Mouse (Mus musculus): ENCODE data around the gene Gart.

The Gart gene

DNA sequence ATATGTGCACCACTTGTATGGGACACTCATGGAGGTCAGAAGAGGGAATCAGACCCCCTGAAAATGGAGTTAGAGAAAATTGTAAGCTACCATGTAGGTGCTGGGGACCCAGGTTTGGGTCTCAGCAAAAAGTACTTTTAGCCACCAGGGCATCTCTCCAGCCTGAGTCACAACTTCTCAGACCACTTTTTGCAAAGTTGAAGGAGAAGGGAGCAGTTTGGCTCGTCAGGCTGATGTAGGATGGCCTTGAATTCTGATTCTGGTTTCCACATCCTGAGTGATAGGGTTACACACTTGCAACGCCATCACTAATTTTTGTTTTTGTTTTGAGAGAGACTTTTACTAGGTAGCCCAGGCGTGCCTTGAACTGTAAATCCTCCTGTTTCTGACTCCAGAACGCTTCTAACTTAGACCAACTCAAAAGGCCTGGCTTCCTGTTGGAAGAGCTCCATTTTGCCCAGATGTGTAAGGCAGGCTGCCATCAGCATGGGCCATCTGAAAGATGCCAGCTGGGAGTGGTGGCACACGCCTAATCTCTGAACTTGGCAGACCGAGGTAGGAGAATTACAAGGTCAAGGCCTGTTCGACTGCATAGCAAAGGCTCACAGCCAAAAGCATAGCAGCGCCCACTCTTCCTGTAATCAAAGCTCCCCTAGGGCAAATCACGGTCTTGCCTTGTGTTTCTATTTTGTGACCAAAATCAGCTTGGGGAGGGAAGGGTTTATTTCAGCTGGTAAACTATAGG, 37.1 kb downstream of the Gart start:
- DNase-seq (ENCODE audit: low spot score in 2 of 2), result no peak

DNA sequence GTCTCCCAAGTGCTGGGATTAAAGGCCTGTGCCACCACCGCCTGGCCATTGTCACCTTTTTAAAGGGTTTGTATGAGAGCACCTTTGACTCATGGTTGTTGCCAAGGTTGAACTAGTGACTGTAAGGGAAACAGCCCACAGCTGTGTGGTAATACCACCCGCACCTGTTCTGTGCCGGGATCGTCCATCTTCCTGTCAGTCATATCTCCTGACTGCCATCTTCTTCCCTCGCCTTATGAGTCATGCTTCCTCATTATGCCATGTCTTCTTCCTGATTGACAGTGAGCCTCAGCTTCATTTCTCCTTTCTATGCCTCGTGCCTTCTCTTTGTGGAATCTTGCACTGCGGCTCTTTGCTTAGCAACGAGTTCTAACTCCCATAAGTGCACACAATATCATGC, 39.8 kb downstream of the Gart start:
- DNase-seq (ENCODE audit: low spot score in 2 of 2), result no peak

DNA sequence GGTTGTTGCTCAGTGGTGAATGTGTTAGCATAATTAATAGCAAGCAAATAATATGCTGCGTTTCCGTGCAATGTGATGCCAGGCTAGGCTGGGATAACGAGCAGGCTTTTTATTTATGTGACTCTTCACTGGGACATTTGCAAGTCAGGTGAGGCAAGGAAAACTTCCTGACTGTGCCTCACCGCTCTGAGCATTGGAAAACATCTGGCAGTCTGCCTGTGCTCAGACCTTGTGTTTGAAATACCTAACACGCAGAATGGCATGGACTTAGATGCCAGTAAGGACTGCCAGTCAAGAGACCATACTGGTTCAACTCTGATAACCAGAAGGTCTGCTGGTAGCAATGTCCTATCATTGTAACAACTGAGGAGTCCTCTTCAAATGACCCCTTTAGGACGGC, 41.6 kb downstream of the Gart start:
- DNase-seq (ENCODE audit: low spot score in 2 of 2), result no peak

DNA sequence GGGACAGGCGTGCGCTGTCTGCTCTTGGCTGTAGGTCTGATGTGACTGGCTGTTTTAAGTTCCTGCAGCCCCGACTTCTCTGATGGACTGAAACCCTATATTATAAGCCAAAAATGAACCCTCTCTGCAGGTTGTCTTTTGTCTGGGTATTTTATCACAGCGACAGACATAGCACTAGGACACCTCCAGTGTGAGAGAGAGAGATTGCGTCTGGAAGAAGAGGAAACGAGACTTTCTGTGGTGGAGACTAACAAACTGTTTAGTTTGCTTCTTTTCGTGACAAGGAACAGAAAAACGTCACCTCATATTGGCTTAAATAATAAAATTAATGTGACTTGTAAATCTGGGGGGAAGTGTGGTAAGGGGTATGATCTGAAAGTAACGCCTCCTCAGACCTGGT, 45.1 kb downstream of the Gart start:
- DNase-seq (ENCODE audit: low spot score in 2 of 2), result no peak

DNA sequence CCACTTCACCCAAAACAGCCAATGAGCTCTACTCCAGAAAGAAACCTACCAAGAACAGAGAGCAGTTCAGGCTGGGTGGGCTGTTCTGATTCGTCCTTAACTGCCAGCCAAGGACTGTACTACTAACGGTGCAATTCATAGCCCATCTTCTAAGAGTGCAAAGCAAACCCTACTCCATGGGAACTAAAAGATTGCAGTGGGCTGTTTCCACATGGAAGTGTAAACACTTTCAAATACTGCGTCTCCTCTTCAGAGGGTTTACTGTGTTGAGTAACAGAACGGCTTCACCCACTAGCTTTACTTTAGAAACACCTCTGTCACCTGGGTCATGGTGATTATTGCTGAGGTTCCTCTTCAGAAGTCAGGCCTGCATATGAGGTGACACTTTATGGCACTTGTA, 45.7 kb downstream of the Gart start:
- no peak for DNase-seq (ENCODE audit: low spot score in 2 of 2)

DNA sequence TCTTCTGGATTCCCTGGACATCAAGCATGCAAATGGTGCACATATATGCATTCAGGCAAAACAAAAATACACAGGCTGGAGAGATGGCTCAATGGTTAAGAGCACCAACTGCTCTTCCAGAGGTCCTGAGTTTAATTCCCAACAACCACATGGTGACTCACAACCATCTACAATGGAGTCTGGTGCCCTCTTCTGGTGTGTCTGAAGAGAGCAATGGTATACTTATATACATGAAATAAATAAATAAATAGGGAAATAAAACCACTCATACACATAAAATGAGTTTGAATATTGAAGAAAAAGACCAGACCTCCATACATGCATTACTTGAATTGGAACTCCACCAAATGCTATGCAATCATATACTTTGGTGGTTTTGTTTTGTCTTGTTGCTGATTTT, 47.5 kb downstream of the Gart start:
- no peak for DNase-seq (ENCODE audit: low spot score in 2 of 2)

DNA sequence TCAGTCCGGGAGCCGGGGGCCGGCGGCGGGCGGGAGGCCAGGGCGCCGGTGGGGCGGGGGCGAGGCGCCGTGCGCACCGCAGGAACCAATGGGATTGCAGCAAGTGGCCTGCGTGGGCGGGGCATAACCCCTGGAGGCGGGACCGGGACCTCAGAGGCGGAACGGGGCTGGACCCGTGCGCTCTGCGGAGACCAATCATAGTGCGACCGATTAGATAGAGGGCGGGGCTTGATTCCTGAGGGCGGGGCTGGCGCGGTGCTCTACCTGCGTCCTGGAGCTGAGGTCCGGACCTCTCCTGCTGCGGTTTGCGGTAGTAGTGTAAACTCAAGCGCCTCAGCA, 49.1 kb downstream of the Gart start, which contains the start of gene Tmem50b:
TSS of gene Tmem50b (minus strand) at position 129 of the 339 bp plus-strand sequence.
- DNase-seq (ENCODE audit: low spot score in 2 of 2), result peak; percentile 98

DNA sequence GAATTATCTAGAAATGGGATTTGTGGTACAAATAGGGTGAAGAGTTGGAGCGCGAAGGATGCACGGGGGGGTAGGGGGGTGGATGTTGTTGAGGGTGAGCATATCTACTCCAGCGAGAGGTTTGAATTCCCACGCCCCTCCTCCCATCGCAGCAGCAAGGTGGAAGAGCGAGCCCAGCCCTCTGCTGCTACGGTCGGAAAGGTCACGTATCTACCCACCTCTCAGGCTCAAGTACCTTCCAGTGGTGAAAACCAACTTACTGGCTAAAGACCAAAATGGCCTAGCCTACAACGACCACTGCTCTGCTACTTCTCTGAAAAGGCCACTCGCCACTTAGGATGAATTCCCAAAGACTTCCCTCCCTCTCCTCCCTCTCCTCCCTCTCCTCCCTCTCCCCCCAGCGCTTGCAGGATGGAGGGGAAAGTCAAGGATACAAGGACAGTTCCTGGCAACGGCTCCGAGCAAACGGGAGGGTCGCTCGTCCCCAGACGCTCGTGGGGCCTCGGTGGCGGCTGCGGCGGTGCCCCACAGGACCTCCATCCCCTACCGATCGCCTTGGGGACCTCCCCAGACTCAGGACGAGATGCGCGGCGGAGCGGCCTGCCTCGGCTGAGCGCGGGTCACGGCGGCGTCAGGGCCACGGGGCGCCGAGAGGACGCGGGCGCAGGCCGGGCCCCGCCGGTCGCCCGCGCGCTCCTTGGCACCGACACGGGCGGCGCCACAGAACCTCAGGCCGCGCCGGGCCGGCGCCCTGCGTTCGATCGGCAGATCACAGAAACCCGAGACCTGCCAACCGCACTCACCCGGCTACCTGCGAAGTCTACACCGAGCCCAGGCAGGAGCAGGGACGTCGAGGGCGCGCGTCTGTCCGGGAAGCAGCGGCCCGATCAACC, 49.7 kb downstream of the Gart start:
- DNase-seq (ENCODE audit: low spot score in 2 of 2), result no peak

DNA sequence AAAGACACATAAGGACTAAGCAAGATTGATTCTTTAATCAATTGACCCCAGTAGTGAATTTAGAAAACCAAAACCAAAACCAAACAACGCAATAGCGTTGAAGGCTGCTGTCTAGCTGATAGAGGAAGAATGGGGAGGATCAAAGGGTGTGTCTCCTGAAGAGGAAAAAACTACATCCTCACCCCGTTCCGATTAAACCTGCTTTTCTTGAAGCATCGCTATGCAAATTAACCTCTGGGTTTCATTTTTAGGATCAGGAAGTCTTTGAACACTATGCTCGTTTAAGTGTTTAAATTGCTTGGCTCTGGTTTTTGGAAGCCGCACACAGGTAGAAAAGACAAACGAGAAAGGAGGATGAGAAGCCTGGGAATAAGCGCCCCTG, 50.4 kb downstream of the Gart start:
- no peak for DNase-seq (ENCODE audit: low spot score in 2 of 2)

DNA sequence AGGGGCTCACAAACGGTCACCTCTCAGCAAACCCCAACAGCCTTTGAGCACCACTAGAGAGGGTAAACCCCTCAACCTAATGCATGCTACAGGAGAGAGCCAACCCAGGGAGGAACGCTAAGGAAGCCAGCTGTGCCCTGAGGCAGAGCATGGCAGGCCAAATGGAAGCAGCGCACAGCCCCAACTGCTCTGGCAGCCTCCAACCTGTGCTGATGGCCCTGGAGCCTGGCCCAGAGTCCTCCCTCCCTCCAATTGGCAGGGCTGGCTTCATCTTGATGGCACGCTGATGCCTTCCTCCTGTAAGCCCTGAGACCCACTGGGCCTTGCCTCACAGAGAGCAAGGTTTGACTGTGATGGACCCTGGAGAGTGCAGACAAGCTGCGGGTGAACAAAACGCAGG, 51.7 kb downstream of the Gart start:
- peak in 1 of 2 experiments; percentile 62 for DNase-seq (ENCODE audit: low spot score in 2 of 2)

DNA sequence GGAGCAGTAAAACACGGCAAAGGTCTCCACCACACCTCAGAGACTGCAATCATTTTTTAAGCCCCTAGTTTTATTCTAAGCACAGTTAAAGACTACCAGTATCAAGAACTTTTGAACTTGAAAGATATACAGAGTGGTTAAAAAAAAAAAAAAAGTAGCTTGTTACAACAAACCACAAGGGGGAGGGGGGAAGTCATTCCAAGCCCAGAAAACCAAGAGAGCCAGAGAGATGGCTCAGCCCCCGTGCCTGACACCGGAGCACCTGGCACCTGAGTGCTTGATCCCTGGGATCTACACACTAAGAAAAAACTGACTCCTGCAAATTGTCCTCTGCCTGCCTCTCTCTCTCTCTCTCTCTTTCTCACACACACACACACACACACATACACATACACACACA, 53.5 kb downstream of the Gart start:
- no peak for DNase-seq (ENCODE audit: low spot score in 2 of 2)

DNA sequence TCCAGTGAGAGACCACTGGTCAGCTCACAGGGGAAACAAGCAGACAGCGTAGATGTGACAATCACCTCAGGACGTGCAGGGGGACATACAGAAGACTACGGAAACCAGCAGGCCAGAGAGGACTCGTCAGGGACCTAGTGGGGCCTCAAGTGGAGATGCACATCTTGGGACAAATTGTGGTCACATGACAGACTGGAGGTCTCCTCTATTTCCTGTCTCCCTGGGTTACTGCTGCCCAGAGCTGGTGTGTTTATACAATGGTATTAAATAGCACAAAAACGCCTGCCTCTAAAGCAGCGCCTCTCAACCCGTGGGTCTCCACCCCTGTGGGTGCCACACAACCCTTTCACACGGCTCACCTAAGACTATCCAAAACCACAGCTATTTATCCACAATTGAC, 54.6 kb downstream of the Gart start:
- DNase-seq (ENCODE audit: low spot score in 2 of 2), result no peak

DNA sequence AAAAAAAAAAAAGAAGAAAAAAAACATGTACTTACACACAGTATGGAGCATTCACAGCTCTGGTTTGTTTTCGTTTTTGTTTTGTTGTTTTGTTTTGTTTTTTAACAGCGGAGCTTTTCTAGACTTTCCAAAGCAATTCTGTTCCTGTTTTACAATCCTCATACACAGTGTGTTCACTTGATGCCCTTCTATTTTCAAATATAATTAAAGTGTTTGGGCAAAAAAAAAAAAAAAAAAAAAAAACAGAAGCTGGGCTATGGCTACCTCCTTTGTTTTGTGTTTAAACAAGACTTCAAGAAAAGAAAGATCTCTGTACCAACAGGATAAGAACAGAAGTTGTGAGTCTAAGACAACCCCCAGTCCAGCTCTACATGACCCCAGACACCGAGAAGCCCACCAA, 58.0 kb downstream of the Gart start:
- DNase-seq (ENCODE audit: low spot score in 2 of 2), result no peak

DNA sequence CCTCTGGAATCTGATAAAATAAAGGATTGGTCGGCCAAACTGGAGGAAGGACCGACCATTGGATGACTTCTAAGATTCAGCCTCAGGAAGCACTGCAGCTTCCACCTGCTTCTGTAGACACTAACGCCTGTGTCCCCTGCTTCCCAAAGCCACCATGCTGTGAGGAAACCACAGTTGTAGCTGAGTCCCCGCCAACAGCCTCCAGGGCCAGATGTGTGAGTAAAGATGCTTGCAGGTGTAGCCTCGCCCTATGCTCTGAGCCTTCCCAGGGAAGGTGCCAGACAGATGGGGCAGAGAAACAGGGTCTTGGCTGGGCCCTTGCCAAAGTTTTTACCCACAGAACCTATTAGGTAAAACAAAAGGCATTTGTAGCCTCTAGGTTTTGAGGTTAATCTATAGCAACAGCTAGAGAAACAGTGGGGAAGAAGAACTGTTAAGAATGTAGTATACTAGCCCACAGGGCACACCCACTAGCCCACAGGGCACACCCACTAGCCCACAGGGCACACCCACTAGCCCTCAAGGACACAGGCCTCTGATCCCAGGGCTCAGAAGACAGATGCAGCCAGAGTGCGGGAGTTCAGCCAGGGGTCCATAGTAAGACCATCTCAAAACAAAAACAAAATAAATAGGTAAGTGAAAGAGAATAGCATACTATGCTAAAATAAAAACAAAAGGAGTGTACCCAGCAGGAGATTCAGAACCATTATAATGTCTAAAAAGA, 58.9 kb downstream of the Gart start:
- DNase-seq (ENCODE audit: low spot score in 2 of 2), result no peak

DNA sequence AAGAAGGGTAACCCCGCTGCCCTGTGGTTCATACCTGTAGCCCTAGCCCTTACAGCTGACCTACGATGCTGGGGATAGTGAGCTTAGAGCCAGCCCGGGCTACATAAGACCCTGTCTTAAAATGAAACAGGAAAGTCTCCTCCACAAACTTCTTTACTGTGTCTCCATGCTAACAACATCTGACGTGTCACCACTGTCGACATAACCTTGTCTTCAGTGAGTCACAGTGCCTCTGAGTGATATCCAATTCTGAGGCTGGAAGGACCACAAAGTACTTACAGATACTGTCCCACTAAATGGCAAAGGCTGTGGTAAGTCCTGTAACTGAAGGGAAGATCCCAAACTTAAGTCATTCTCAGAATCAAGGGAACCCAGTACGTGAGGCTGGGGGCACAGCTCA, 60.5 kb downstream of the Gart start:
- no peak for DNase-seq (ENCODE audit: low spot score in 2 of 2)

DNA sequence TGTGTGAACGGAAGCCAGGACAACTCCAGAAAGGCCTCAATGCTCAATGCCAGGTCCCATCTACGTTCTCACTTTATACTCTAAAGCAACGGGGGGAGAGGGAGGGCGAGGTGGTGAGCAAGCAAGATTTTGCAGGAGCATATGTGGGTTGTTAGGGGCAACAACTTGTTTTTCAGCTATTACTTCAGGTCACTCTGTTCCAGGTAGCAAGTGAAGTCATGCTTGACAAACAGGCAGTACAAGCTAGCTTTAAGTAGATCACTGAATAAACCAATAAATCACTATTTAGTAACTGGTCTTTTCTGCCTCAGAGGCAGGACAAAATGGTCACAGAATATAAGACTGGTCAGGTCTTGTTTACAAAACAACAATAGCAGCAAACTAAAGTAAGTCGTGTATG, 61.1 kb downstream of the Gart start:
- DNase-seq (ENCODE audit: low spot score in 2 of 2), result no peak

DNA sequence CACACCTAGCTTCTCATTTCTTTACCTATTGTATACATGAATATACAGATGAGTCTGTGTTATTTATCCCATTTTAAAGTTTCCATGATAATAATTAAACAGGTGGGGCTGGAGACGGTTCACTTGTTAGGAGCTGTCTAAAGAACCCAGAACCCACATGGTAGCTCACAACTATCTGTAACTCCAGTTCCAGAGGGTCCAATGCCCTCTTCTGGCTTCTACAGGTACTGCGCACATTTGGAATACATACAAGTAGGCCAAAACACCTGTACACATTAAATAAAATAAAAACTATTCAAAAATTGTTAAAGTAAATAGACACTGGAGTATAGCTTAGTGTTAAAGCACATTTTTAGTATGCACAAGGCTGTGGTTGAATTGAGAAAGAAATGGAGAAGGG, 64.4 kb downstream of the Gart start:
- peak in 1 of 2 experiments; percentile 28 for DNase-seq (ENCODE audit: low spot score in 2 of 2)

DNA sequence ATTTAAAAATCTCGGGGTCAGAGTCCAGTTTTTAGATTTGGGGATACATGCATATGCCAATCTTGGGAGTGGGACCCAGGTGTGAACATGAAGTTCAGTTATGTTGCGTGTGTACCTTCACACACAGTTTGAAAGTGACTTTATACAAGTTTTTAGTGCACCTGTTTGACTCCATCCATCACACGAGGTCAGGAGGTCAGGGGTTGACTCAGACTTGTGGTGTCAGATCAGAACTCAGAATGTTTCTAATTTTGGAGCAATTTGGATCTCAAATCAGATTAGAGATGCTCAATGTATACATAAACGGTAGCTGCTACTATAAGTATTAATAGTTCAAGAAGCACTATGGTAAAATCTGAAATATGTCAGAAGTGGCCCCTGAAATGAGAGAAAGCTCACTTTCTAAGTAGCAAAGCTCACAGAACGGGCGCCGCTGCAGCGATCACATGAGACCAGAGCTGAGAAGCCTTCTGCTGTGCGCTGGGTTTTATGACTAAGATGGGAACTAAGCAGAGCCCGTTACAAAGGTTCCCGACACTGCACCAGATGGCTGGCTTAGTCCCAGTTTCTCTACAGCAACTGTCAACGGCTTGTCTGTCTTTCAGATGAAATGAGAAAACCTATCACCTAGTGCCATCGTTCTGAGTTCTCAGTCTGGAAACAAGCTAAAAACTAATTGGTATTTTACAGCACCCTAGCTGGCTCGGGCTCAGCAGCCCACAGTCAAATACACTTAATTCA, 67.6 kb downstream of the Gart start:
- no peak for DNase-seq (ENCODE audit: low spot score in 2 of 2)

DNA sequence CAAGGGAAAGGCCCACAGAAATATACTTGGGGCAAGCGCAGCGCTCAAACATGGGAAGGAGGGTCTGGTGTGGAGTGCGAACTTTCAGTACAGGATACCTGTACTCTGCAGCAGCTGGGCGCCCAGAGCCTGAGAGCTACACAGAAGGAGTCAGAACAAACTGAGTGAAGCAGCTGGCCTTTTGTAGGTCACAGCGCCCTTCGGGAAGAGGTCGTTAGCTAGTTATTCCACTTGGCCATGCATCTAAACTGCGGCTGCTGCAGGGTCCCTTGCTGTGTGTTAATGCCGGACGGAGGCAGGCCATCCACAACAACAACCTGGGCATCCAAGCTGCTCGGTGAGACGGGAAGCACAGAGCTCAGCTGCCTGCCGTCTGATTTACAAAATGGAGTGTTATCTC, 71.6 kb downstream of the Gart start:
- no peak for DNase-seq (ENCODE audit: low spot score in 2 of 2)
